Mouse (Mus musculus): Measurements from ENCODE around the gene Ccdc114.
"Not testable (repeated sequence)": the region's sequence is repeated elsewhere in the genome, so short reads cannot be mapped to it uniquely, and the experiment has no call there.

Ccdc114 gene

GRCm38 (mm10) chr7:45923762-45924428 is at the start of gene Ccdc114:
Gene Ccdc114, plus strand, starts transcription at chr7:45924072.
- DNase-seq (ENCODE audit: low spot score in 2 of 2) = peak in 1 of 2 experiments; percentile 73

GRCm38 (mm10) chr7:45876895-45877294 is 47.0 kb upstream of the Ccdc114 start:
- DNase-seq (ENCODE audit: low spot score in 2 of 2) = no peak

GRCm38 (mm10) chr7:45878278-45878677 is 45.6 kb upstream of the Ccdc114 start, which contains the start of gene Grin2d:
Gene Grin2d, minus strand, starts transcription at chr7:45878378.
- DNase-seq (ENCODE audit: low spot score in 2 of 2) = not testable (repeated sequence)

- no peak for DNase-seq (ENCODE audit: low spot score in 2 of 2)
Measured at GRCm38 (mm10) chr7:45880531-45880930, 43.3 kb upstream of the Ccdc114 start.

GRCm38 (mm10) chr7:45881011-45881410 is 42.9 kb upstream of the Ccdc114 start:
- DNase-seq (ENCODE audit: low spot score in 2 of 2) = no peak

- no peak for DNase-seq (ENCODE audit: low spot score in 2 of 2)
Measured at GRCm38 (mm10) chr7:45887246-45887645, 36.6 kb upstream of the Ccdc114 start.

GRCm38 (mm10) chr7:45892651-45893050 is 31.2 kb upstream of the Ccdc114 start:
- DNase-seq (ENCODE audit: low spot score in 2 of 2) = no peak

GRCm38 (mm10) chr7:45895931-45896516 is 27.8 kb upstream of the Ccdc114 start:
- no peak for DNase-seq (ENCODE audit: low spot score in 2 of 2)

- peak; percentile 96 to 97 for DNase-seq (ENCODE audit: low spot score in 2 of 2)
Measured at GRCm38 (mm10) chr7:45896517-45897257, 27.2 kb upstream of the Ccdc114 start, which contains the start of the genes Syngr4 and Tmem143. Gene Syngr4, minus strand, starts transcription at chr7:45896714. Gene Tmem143, plus strand, starts transcription at chr7:45896941.

- peak in 1 of 2 experiments; percentile 49 for DNase-seq (ENCODE audit: low spot score in 2 of 2)
Measured at GRCm38 (mm10) chr7:45897258-45897757, 26.6 kb upstream of the Ccdc114 start.

GRCm38 (mm10) chr7:45898125-45898524 is 25.7 kb upstream of the Ccdc114 start:
- DNase-seq (ENCODE audit: low spot score in 2 of 2) = not testable (repeated sequence)

- no peak for DNase-seq (ENCODE audit: low spot score in 2 of 2)
Measured at GRCm38 (mm10) chr7:45901562-45901961, 22.3 kb upstream of the Ccdc114 start.

GRCm38 (mm10) chr7:45902481-45903002 is 21.3 kb upstream of the Ccdc114 start:
- DNase-seq (ENCODE audit: low spot score in 2 of 2) = no peak

GRCm38 (mm10) chr7:45906622-45907021 is 17.2 kb upstream of the Ccdc114 start:
- DNase-seq (ENCODE audit: low spot score in 2 of 2) = no peak

- no peak for DNase-seq (ENCODE audit: low spot score in 2 of 2)
Measured at GRCm38 (mm10) chr7:45908384-45908783, 15.5 kb upstream of the Ccdc114 start.

GRCm38 (mm10) chr7:45909145-45909544 is 14.7 kb upstream of the Ccdc114 start:
- DNase-seq (ENCODE audit: low spot score in 2 of 2) = no peak

GRCm38 (mm10) chr7:45914067-45914466 is 9.8 kb upstream of the Ccdc114 start:
- no peak for DNase-seq (ENCODE audit: low spot score in 2 of 2)

- no peak for DNase-seq (ENCODE audit: low spot score in 2 of 2)
Measured at GRCm38 (mm10) chr7:45915011-45915410, 8.9 kb upstream of the Ccdc114 start.

- peak; percentile 82 to 87 for DNase-seq (ENCODE audit: low spot score in 2 of 2)
Measured at GRCm38 (mm10) chr7:45916056-45917003, 7.5 kb upstream of the Ccdc114 start.

- DNase-seq (ENCODE audit: low spot score in 2 of 2) = no peak
Measured at GRCm38 (mm10) chr7:45917004-45917704, 6.7 kb upstream of the Ccdc114 start.

Data from urinary bladder, postnatal 4 days (tissue).